Comparison of ENCODE assay signal across 8 mouse cellular contexts in genomic region chr13:101690911-101691655, GRCm38 (mm10).
A peak's percentile ranks its signal among the peaks of the same experiment; 100 is the strongest.
DNase-seq lines count a peak whose midpoint lies in the region; ATAC-seq and TF ChIP-seq lines count a peak whose summit lies in the region.

No protein-coding gene starts in this region.

- H3K4me3 ChIP-seq in kidney, adult 2 months (ENCODE audit: insufficient read depth, low read depth, low read length) = peak overlapping the region; percentile 34
- H3K4me3 ChIP-seq in hindbrain, embryonic 16.5 days (ENCODE audit: low read length) = peak overlapping the region; percentile 65
- H3K4me3 ChIP-seq in neural tube, embryonic 13.5 days = peak overlapping the region; percentile 60

- DNase-seq in kidney, adult 2 months = no peak
- no peak for DNase-seq in kidney, postnatal 14 days
- peak; percentile 13 to 30 for DNase-seq in cerebellum, postnatal 14 days
- DNase-seq in layer of hippocampus, postnatal 14 days (ENCODE audit: low spot score in 2 of 2) = no peak
- no peak for DNase-seq in ovary, adult 18-20 months (ENCODE audit: low spot score)
- DNase-seq in lung, postnatal 4 days = no peak

- H3K27me3 ChIP-seq in kidney, adult 2 months (replicated peaks; ENCODE audit: control insufficient read depth, insufficient read depth, low read length) = no peaks in the 10 kb centered on the region
- no peaks in the 10 kb centered on the region for H3K27me3 ChIP-seq in hindbrain, embryonic 16.5 days (replicated peaks; ENCODE audit: control insufficient read depth, insufficient read depth, low read length)
- no peaks in the 10 kb centered on the region for H3K27me3 ChIP-seq in neural tube, embryonic 13.5 days

- no peak for TF ChIP-seq CTCF in kidney, adult 2 months (conservative IDR thresholded peaks at IDR 0.05; ENCODE audit: insufficient read depth, insufficient read length, low read depth, low read length)

- H3K9ac ChIP-seq in hindbrain, embryonic 16.5 days (ENCODE audit: low read depth, low read length) = peak overlapping the region; percentile 48
- peak overlapping the region; percentile 86 for H3K9ac ChIP-seq in neural tube, embryonic 13.5 days

- peak overlapping the region; percentile 95 for H3K4me2 ChIP-seq in hindbrain, embryonic 16.5 days (ENCODE audit: low read length)
- peak overlapping the region; percentile 96 for H3K4me2 ChIP-seq in neural tube, embryonic 13.5 days

- peak overlapping the region; percentile 55 for H3K27ac ChIP-seq in kidney, adult 2 months (ENCODE audit: insufficient read depth, low read depth, low read length)
- H3K27ac ChIP-seq in hindbrain, embryonic 16.5 days (ENCODE audit: low read depth, low read length) = peak overlapping the region; percentile 49
- H3K27ac ChIP-seq in neural tube, embryonic 13.5 days (replicated peaks) = peak overlapping the region; percentile 92

- peaks cover 14% of the 10 kb centered on the region; the same call in 1 of the 2 replicates for H3K4me1 ChIP-seq in kidney, adult 2 months (ENCODE audit: control insufficient read depth, insufficient read depth, low read length)
- H3K4me1 ChIP-seq in hindbrain, embryonic 16.5 days (ENCODE audit: control insufficient read depth, insufficient read depth, low read depth, low read length) = peaks cover 30% of the 10 kb centered on the region
- peaks cover 56% of the 10 kb centered on the region for H3K4me1 ChIP-seq in neural tube, embryonic 13.5 days (replicated peaks)

- 44% methylated on average over 10 of the region's 10 CpGs for WGBS in kidney, adult 2 months
- WGBS in hindbrain, embryonic 16.5 days = 36% methylated on average over 10 of the region's 10 CpGs
- WGBS in neural tube, embryonic 13.5 days = 29% methylated on average over 10 of the region's 10 CpGs

- H3K9me3 ChIP-seq in hindbrain, embryonic 16.5 days (ENCODE audit: control insufficient read depth, low read length) = no peaks in the 10 kb centered on the region
- no peaks in the 10 kb centered on the region for H3K9me3 ChIP-seq in neural tube, embryonic 13.5 days

- TF ChIP-seq POLR2A in kidney, adult 2 months (IDR thresholded peaks at IDR 0.05; ENCODE audit: low read depth, low read length) = no peak

- peaks cover 10% of the 10 kb centered on the region; the same call in 1 of the 2 replicates for H3K36me3 ChIP-seq in kidney, adult 2 months (ENCODE audit: control insufficient read depth, insufficient read depth, low read length)
- peaks cover 20% of the 10 kb centered on the region for H3K36me3 ChIP-seq in hindbrain, embryonic 16.5 days (ENCODE audit: control insufficient read depth, insufficient read depth, low read length)
- H3K36me3 ChIP-seq in neural tube, embryonic 13.5 days = peaks cover 32% of the 10 kb centered on the region

- no peak for ATAC-seq in hindbrain, embryonic 16.5 days
- no peak for ATAC-seq in neural tube, embryonic 13.5 days (ENCODE audit: low read depth)

Comparison
In these comparisons a context has a peak if more than half of its experiments do, and no peak if none do; other contexts are left out.
1. DNase-seq: peak in cerebellum, postnatal 14 days (2 of 2); none in kidney, adult 2 months (single experiment), kidney, postnatal 14 days (single experiment), layer of hippocampus, postnatal 14 days (0 of 2), ovary, adult 18-20 months (single experiment) and lung, postnatal 4 days (0 of 2).
2. Peak in every context shown above with its lines, with median percentiles within 50 percentile points of each other: H3K27ac ChIP-seq and H3K4me3 ChIP-seq.